Mouse (Mus musculus): ENCODE measurements around the gene Ppp1r12c.

DNA sequence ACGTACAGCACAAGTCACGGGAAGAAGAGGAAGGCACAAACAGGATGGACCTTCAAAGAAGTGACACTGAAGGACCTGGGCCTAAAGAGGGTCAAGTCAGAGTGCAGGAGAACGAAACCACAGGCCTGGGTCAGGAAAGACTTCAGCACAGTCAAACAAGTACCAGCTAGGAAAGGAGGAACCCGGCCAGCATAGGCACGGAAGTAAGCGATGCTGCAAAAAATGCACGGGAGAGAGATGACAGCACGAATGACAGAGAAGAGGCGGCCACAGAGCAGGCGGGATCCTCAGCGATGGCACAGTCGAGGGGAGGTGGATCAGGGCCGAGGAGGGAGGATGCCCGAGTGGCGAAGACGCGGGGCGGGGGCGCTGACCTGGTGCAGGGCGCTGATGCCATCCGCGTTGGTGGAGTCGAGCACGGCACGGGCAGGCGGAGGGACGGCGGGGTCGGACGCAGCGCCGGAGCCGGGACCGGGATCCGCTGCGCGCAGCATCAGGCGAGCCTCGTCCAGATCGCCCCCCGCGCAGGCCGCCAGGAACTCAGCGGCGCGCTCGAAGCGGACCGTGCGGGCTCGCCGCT is 498 bp downstream of the Ppp1r12c start:
- no peak for TF ChIP-seq CTCF (IDR thresholded peaks at IDR 0.05 in 2 of 3, conservative IDR thresholded peaks at IDR 0.05 in 1 of 3; ENCODE audit: control insufficient read depth in 1 of 3, insufficient read depth in 1 of 3, low read depth in 2 of 3, low read length in 3 of 3, poor library complexity in 1 of 3, severe bottlenecking in 1 of 3)
- no peak for TF ChIP-seq ZKSCAN1 (IDR thresholded peaks at IDR 0.05; ENCODE audit: low read depth, low read length)
- TF ChIP-seq POLR2A (IDR thresholded peaks at IDR 0.05; ENCODE audit: control insufficient read depth in 1 of 2, insufficient read depth in 1 of 2, low read depth in 1 of 2, low read length in 2 of 2, poor library complexity in 1 of 2): no peak
- TF ChIP-seq MAX (IDR thresholded peaks at IDR 0.05; ENCODE audit: low read length): no peak
- no peak for TF ChIP-seq JUND (IDR thresholded peaks at IDR 0.05; ENCODE audit: low read depth, low read length)
- TF ChIP-seq GATA1 (IDR thresholded peaks at IDR 0.05; ENCODE audit: low read depth, low read length): no peak
- no peak for TF ChIP-seq NELFE (IDR thresholded peaks at IDR 0.05; ENCODE audit: low read depth, low read length)
- no peak for TF ChIP-seq ZNF384 (IDR thresholded peaks at IDR 0.05; ENCODE audit: low read depth, low read length)
- no peak for TF ChIP-seq EP300 (IDR thresholded peaks at IDR 0.05; ENCODE audit: low read depth in 1 of 2, low read length in 2 of 2)
- TF ChIP-seq MEF2A (IDR thresholded peaks at IDR 0.05; ENCODE audit: extremely low read depth, insufficient replicate concordance, low read depth, low read length, poor library complexity, severe bottlenecking): no peak
- TF ChIP-seq SIN3A (IDR thresholded peaks at IDR 0.05; ENCODE audit: low read length): peak; percentile 54
- TF ChIP-seq TBP (IDR thresholded peaks at IDR 0.05; ENCODE audit: low read depth, low read length): no peak
- no peak for TF ChIP-seq HCFC1 (IDR thresholded peaks at IDR 0.05; ENCODE audit: low read depth, low read length)

Data from MEL (cell line).